Mouse (Mus musculus): ENCODE data around the gene Cacul1.

The Cacul1 gene

DNA sequence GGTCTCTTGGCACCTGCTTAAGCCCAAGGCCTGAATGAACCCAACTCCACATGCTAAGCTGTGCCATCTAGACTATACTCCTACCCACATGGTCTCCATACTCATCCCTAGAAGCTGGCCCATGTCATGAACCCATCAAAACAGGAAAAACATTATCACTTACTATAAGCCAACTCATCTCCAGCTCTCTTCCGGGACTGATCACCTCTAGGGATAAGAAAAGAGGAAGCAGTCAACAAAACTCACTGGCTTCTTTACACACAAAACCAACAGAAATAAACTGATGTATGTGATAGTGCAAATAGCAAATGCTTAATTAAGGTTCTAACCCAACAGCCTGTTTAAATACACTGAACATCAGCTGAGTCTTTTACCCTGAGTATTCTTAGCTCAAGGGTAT, 51.5 kb downstream of the Cacul1 start:
- DNase-seq = no peak

DNA sequence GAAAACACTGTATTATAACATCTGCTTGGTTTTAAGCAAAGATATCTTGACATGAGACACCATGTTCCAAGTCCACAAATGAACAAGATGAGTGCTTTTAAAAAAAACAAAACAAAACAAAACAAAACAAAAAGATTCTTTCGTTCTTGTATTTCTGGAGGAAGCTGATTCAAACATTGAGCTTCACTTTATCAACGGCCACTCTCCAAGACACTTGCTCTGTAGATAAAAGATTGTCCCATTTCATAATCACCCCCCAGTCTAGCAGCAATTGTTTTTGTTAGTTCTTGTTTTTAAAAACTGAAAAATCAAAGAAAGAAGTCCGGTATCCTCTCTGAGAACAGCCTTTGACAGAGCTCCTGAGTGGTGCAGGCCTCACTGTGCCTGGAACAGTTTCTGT, 52.2 kb downstream of the Cacul1 start:
- DNase-seq = no peak

DNA sequence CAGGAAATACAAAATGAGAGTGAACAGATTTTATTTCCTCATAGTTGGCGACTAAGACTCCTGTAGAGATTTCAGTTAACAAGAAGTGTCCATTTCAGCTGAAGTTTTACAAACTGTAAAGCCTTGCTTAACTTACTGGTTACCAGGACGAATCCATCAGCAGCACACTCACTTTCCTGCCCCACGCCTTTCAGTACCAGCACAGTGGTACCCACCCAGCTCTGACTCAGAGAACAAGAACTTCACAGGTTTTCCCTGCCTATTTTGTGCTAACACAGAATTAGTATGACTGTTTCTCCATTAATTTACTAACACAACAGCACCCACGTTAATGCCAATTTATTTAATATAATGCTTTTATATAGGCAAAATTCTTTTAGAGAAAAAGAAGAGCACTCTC, 53.9 kb downstream of the Cacul1 start:
- DNase-seq = no peak

DNA sequence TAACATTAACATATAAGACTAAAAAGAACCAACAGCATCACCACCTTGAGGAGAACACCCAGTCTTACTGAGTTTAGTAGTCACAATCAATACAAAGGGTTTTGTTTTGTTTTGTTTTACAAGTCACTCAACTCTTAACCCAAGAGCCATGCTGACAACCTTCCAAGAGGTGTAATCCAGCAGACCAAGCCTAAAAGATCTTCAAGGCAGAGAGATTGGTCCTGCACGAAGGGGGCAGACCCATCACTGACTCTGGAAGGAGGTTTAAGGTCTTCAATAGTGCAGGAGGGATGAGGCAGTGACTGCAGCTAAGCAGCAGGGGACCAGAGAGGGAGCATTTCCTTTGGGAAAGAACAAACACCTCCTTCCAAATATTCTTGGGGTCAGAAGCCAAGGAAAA, 55.7 kb downstream of the Cacul1 start:
- DNase-seq = no peak

DNA sequence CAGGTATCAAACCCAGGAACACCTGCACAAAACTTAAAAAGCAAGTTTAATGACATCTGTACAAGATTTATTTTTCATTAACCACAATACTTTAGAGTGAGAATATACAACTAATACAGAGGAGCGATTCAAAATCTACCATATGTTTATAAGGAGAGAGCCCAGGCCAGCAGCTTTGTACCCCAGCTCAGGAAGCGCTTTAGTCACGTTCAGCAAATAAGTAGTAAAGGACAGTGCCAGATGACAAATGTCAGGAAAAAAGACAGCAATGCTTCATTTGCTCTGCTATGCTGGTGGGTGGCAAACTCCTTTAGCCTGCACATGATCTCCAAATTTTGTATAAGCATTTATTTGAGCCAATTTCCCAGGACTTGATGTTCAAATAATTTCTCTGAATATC, 56.1 kb downstream of the Cacul1 start:
- DNase-seq = no peak

DNA sequence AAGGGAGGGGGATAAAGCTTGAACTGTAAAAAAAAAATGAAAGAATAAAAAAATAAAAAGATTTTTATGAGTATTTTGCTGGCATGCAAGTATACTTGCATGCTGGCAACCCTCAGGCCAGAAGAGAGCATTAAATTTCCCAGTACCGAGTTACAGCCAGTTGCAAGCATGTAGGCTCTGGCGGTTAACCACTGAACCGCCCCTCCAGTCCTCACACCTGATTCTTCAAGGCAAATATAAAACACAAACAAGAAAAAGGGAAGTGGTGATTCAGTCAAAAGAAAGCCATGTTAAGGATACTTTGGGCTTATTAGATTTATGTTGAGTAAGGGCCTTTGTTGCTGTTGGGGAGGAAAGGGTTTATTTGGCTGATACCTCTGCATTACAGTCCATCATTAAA, 60.7 kb downstream of the Cacul1 start:
- DNase-seq = no peak

DNA sequence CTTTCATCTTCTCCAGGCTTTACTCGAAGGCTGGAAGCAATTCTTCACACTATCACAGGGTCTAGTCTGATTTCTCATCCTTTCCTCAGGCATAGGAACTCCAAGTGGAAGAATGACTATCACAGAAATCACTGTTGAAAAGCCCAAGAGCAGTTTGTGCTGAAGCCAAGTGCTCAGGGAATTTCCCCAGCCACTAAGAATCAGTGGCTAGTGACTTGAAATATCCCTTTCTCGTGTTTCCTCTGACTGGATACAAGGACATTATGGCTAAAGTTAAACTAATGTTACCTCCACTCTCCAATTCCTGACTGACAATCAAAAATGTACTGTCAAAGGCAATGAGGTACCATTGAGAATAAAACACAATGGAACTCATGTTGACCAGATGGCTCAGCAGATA, 65.8 kb downstream of the Cacul1 start:
- DNase-seq = no peak

DNA sequence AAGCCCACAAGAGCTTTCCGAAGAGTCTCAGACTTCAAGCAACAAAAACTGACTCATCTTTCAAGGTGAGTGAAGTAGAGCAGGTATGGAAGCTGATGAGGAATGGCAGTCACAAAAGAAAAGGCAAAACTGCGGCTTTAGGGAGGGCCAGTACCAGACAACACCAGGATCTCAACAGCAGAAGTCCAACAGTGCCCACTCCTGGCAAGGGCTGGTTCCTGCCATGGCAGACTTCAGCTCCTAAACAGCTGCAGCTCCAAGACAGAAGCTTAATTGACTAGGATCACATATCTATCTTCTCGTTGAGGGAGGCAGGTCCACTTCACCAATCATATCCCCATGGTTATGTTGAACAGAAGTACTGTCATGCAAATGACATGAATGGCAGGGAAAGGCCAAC, 67.4 kb downstream of the Cacul1 start:
- DNase-seq = peak; percentile 12 to 29

DNA sequence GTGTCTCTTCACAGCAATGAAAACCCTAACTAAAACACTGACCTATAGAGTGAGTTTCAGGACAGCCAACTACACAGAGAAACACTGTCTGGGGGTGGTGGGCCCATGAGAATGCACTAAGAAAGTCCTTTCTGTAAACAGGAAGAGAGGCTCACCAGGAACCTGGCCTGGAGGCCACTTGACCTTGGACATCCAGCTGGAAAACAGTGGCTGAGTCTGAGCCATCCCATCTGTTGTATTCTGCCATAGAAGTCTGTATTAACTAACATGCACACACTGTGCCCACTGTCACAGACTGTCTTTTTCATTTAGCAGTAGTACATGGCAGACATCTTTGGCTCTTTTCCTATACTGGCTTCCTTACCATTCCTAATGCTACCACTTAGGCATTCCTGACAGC, 80.6 kb downstream of the Cacul1 start:
- peak; percentile 27 to 36 for DNase-seq

DNA sequence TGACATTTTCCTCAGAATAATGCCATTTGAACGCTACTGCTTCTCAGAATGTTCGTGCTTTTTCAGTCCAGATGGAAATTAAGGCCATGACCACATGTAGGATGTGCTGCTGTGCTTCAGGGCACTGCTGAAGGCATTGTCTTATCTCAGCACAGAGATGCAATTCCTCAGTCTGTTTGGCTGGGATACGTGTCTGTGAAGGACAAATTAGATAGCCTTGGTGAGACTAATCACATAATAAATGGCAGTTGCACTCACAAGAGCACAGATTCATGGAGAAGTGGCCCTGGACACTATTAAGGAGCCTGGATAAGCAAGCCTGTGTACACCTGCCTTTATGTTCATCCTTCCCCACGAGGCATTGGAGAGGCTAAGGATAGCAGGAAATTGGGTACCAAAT, 83.7 kb downstream of the Cacul1 start:
- no peak for DNase-seq

DNA sequence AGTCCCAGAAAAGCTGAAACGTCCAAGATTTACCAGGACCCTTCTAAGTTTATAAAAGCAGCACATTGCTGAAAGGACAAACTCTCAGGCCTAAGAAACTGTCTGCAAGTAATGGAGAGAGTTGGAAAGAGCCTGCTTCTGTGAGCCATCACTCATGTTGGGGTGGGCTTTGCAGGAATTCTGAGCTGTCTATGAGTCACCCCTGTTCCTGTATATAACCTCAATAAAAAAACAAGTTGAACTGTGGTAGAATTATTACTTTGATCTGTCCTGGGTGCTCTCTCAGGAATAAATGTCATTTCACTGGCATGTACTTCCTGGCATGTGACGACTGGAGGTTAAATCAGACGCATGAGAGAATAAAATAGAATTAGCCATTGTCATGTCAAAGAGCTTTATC, 85.1 kb downstream of the Cacul1 start:
- DNase-seq = no peak

DNA sequence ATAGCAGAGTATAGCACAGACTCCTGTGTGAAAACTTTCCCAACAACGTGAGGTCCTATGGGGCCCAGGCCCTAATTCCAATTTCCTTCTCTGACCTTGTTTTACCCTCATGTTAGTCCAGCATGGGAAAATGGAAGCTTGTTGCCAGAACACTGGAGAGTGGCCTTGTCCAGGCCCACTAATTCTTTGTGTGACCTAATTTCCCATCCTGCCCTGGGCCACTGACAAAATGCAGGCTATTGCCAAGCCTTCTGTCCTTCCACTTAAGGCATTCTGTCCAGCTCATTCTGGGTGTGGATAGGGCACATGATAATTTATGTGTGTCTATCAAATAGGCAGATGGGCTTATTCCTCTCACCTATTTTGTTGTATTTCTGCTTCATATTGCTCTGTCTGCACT, 91.3 kb downstream of the Cacul1 start:
- DNase-seq = peak; percentile 9 to 18

DNA sequence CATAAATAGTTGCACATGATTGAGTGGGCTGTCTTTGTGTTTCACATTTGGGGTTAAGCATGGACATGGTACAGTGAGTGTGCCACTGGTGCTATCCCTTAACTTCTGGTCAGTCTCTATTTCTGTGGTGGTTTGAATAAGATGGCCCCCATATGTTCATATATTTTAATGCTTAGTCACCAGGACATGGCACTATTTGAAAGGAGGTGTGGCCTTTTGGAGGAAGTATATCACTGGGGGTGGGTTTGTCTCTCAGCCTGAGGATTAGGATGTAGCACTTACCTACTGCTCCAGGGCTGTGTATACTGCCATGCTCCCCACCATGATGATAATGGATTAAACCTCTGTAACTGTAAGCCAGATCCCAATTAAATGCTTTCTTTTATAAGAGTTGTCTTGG, 95.6 kb downstream of the Cacul1 start:
- DNase-seq = no peak

DNA sequence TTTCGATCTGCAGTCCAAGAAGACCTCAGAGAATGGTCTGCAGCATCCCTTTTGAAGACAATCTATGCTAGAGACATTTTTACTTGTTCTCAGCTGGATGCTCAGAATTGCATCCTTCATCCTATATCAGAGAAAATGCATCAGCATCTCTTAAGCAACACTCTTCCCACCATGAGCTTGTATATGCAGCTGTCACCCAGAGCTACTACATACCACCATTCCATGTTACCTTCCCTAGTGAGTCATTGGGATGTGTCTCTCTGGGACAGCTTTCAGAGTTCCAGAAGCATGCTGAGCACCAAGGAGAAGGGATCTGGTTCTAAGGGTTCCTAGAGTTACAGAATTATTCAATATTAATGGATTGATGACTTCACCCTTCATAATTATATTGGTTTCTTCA, 102.0 kb downstream of the Cacul1 start:
- no peak for DNase-seq

DNA sequence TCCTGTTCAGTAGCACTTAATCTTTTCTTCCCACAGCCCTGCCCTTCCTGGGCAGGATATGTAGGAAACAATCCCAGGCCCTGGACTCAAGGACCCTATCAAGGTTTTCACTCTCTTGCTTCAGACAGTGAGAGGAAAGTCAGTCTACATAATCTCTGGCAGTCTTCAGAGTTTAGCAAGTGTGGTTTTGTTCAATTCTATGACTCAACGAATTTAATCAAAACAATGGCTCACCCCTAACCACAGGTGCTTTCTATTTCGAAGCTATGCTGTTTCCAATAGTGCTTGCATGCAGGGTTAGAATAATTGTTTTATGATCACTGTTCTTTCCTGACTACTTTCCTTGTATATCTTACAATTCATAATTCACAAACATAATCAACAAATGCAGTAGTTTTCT, 103.0 kb downstream of the Cacul1 start:
- no peak for DNase-seq

All from cerebellum, postnatal 10 days (tissue).